Mouse (Mus musculus): ENCODE results near the gene Edaradd. TPM values are rescaled to one million over a fixed set of nuclear protein-coding genes. Genes with fewer than 3 reads are reported as not detected.

The Edaradd gene
- under 1 TPM in 1 of 2 experiments, not detected in 1; 0.04 TPM for total RNA-seq (2021)
- long read RNA-seq, experiment 1 = 0 reads
- long read RNA-seq, experiment 2 = 0 reads

DNA sequence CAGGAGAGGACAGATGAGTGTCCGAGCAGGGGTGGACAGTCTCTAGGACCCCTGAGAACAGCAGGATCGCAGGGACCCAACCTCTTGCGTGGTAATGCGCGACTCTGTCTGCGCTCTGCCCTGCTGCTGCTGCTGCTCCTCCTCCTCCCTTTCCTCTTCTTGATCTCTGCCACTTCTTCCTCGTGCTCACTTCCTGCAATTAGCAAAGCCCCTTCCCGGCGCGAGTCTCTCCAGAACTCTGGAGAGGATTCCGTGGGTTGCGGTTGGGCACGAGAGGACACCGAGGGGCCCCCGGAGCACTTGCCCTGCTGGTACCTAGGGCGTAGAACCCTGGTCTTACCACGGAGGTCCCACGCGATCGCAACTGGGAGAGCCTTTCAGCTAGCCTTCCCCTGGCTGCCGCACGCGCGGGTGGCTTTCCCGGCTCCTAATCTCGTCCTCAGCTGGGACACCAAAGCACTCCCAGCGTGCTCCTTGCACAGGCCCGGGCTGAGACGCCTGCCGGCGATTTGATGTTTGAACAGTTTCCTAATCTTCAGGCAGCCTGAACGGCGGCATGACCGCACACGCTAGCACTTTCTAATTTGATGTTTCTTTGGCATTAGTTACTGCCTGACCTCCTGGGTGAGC lies at the start of gene Edaradd:
Edaradd (minus strand) TSS at position 484 of the 630 bp plus-strand sequence.
- intact Hi-C loops (cut with DNase I; ENCODE audit: low total_unique reads) = no loop called here
- DNase-seq = peak; percentile 56

DNA sequence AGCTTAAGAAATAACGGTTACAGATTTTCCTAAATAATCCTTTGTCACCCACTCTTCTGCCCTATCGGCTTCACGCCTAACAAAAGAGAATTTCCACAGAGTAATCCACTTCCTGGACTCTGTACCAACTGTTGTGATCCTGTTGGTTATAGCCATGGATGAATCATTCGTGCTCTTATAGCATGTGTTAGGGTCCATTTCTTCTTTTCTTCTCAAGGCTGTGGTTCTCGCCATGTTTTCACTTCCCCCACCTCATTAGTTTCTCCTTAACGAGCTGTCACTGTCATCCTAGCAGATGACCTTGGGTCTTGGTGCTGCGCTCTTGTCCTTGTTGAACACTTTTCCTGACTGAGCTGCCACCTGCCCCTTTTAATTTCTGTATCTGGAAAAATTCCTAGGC lies 49.5 kb upstream of the Edaradd start:
- DNase-seq = no peak
- intact Hi-C loops (cut with DNase I; ENCODE audit: low total_unique reads) = no loop called here

DNA sequence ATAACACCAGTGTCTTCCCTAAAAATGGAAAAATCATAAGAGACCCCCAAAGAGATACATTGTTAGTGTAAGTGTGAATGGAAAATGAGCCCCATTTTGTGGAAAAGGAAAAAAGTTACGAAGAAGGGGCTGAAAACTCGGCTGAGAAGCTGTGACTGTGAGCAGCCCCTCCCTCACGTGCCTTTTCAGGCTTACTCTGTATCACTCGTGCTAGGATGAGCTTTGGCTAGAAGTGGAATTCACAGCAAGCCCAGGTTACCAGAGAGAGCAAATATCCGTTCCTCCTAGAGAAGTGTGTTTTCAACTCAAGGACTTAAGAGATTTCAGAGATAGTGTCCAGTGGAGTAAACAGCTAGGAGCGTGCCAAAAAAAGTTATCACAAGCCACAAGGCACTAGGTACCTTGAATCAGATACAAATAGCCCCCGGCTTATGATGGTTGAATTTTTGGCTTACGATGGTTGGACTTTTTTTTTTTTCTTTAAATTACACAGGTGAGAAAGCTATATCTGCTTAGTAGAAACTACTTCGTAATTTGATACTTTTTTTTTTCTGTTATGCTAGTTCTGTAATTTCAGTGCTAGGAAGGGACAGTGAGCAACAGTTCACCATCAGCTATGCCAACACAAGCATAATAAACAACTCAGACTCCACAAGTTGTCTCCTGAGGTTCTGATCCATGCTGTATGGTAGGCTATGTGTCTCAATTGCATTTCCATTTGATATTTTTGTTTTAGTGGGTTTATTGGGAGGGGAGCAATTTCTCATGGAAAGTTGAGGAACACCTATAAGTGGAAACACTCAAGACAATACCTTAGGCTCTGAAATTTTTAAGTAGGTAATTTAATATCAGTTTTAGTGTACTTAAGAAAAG lies 48.6 kb upstream of the Edaradd start:
- intact Hi-C loops (cut with DNase I; ENCODE audit: low total_unique reads) = no loop called here
- no peak for DNase-seq

DNA sequence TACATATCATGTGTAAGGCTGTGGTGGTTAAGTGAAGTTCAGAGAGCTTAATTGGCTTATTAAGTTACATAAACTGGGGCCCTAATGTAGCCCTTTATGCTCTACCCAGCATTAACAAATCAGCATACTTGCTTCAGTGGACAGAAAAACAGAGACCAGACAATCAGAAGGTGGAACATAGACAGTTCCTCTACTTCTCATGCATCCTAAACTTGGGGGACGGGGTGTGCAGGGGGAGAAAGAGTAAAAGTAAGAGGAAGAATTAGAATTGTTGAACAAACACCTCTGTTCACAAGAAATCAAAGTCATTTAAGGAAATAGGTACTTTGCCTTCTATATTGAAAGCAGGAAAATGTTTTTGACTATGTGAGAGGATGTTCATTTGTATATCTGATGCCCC lies 47.7 kb upstream of the Edaradd start:
- intact Hi-C loops (cut with DNase I; ENCODE audit: low total_unique reads) = no loop called here
- DNase-seq = no peak

DNA sequence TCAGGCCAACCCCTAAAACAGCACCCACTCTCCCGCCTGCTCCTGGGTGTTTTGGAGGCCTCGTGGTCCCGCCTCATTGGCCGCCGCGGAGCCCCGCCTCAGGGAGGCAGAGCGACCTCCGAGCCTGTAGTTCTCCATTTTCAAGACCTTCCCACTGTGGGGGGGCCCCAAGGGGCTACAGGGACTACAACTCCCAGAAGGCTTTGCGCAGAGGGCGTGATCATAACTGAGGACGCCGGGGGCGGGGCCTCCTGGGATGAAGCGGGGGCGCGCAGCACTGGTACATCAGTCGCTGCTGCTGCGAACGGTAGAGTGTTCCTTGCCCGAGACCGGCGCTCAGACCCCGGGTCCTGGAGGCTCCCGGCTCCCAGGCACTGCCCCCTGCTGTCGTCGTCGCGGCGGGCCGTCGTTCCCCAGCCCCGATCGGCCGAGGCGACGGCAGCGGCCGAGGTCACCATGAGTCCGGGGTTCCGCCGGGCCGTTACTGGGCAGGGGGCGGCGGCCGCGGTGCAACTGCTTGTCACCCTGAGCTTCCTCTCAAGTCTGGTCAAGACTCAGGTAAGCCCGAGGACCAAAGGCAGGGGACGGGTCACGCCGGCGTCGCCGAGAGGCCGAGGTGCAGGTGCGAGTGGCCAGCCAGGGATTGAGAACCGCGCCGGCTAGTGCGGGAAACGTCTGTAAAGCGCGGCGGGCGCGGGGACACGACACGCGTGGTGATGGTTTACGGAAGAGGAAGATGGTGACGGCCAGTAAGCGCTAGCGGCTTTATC lies 45.6 kb upstream of the Edaradd start, which contains the start of gene Ero1lb:
Ero1lb (plus strand) TSS at position 254 of the 770 bp plus-strand sequence.
- DNase-seq = peak; percentile 96
- intact Hi-C loops (cut with DNase I; ENCODE audit: low total_unique reads) = no loop called here

DNA sequence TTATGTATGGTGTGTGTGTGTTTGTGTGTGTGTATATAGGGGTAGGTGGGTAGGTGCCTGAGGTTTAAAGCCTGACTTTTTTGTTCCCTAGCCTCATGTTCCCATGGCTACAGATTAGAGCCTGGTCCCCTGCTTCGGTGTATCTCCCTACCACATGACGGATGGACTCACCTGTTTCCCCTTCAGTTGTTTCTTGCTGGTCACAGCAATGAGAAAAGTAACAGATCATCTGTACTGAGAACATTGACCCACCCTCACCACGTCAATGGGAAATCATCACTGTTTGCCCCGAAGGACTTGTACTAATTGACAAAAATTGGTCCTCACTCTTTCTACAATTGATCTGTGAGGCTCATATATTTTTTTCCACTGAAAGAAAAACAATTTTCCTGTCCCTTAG lies 42.0 kb upstream of the Edaradd start:
- DNase-seq = no peak
- intact Hi-C loops (cut with DNase I; ENCODE audit: low total_unique reads) = no loop called here

DNA sequence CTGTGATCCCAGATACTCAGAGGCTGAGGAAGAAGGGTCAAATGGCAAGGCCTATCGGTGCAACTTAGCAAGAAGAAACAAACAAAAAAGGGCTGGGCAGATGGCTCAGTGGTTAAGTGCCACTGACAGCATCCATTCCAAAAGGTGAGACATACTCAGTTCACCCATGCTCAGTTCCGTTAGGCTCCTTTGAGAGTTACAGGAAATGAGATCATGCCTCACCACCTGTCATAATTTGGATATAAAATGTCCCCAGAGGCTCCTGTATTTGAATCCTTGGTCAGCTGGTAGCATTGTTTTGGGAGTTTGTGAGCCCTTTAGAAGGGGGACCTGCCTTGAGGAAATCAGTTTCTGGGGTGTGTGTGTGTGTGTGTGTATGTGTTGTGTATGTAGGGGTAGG lies 41.5 kb upstream of the Edaradd start:
- intact Hi-C loops (cut with DNase I; ENCODE audit: low total_unique reads) = no loop called here
- DNase-seq = no peak

DNA sequence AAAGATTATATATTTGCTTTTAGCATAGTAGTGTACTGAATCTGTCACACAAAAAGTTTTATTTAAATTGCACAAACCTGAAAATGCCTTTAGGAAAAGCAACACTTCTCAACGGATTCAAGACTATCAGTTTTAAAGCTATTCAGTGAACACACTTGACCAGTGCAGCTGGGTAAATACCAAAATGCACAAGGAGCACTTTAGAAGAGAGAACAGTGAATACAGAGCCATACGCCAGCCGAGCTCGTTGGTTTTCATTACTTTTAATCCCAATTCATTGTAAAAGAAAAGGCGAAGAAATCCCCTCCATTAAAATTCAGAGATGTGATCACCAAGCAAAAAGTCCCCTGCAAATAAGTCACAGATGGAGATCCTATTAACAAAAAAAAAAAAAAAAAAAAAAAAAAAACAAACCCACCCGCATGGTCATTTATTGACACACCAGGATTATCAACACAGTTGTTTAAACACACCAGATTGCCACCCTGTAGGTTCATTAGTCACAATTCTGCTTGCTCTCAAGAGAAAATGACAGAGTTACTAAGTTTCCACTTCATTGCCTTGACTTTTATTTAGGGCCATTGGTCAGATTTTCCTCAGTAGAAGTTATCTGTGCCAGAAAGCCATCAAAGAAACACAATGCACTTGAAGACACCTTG lies 39.4 kb upstream of the Edaradd start:
- DNase-seq = no peak
- intact Hi-C loops (cut with DNase I; ENCODE audit: low total_unique reads) = no loop called here

DNA sequence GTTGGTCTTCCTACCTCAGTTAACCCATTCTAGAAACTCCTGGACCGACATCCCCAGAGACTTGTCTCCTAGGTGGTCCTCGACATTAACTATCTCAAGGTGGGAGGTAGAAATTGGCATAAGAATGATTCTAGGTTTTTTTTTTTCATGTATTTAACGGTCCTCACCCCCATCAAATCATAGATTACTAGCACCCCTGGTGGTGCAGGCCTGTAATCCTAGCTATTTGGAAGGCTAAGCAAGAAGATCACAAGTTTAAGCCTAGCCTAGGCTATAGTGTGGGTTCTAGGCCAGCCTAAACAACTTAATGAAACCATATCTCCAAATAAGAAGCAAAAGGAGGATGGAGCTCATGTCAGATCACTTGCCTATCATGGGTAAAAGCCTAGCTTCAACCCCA lies 38.8 kb upstream of the Edaradd start:
- intact Hi-C loops (cut with DNase I; ENCODE audit: low total_unique reads) = no loop called here
- DNase-seq = no peak

DNA sequence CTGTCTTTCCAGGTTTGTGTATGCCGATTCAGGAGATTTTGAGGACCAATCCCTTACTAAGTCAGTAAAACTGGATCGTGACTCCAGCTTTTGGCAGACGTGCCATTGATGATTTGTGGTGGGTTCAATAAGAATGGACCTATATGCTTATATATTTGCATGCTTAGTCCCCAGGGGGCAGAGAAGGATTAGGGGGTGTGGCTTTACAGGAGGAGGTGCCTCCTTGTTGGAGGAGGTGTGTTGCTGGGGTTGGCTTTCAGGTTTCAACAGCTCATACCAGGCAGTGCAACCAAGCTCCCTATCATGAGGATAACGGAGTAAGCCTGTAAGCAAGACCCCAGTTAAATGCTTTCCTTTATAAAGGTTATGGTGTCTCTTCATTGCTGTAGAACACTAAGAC lies 34.0 kb upstream of the Edaradd start:
- intact Hi-C loops (cut with DNase I; ENCODE audit: low total_unique reads) = no loop called here
- DNase-seq = no peak

DNA sequence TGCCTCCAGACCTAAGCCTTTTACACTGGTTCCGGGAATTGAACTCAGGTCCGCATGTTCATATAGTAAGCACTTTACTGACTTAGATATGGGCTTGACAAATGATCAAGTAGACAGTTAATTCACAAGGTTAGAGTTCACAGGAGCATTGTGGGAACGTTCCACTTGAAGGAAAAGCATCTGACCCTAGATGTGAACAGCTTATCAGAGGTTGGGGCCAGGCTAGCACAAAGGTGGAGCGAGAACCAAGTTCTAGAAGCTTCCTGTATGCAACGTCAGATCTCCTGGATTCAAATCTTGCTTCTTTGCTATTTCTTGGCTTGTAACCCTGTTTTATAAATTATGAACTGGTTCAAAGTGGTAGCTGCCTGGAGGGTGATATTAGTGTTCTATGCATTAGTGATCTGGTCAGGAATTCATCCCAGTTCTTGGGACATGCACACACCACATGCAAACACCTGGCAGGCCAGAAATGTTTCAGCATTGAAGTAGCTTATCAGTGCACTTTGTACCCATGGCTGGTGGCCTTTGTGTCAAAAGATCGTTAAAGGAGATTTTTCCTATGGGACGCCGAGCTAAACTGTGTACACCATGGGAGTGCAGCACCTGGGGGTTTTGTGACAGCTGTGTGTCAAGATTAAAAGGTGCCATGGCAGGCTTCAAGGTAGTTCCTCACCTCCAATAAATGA lies 23.8 kb upstream of the Edaradd start:
- DNase-seq = no peak
- intact Hi-C loops (cut with DNase I; ENCODE audit: low total_unique reads) = no loop called here

DNA sequence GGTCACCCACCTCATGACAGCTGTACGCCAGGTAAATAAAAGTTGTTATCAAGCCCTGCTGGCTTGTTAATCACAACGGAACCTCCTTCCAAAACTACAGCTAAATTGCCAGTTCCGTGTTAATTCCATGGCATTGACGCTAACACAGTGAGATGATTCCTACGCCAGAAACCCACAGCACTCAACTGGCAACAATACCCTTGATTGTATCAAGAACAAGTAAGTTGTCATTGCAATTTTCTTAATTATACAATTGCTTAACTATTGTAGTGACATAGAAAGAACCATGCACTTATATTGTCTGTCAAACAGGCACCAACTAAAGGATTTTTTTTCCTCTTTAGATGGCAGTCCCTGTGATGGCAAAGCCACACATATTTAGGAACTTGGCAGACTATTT lies 23.0 kb upstream of the Edaradd start:
- intact Hi-C loops (cut with DNase I; ENCODE audit: low total_unique reads) = no loop called here
- no peak for DNase-seq

DNA sequence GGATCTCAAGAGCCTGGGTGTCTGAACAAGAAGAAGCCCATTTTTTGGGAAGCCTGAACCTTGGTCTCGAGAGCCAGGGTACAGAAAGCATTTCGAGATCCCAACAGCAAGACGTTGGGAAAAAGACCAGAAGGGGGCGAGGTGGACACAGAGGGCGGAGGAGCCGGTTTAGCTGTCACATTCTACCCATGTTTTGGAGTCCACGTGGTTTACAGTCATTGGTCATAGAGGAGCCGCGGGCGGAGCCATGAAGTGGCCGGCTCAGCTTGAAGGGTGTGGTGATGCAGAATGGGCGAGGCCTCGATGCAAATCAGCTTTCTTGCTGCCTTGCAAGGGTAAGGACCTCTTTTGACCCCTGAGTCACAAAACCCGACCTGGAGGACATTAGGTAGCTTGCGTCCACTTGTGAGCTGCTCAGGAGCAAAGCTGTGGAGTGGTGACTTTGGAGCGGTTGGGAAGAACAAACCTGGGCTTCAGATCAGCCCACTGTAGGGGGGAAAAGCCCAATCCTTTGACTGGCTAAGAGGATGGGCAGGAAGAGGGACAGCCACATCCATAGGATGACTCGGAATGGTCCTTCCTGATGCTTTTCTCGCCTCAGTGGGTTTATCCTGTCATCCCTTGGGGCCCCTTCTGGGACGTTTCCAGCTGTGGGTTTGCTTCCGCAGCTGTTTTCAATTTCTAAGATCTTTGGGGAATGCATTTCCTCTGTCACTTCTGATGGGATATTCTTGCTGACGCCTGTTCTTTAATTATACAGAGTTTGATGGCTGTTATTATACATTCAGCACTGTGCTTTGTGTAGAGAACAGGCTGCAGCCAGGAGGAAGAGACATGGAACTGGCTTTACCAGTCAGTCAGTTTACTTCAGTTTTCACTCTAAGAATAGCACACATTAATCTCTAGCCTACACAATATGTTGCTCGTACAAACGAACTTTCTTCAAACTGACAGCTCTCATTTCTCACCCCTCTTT lies 22.1 kb upstream of the Edaradd start:
- intact Hi-C loops (cut with DNase I; ENCODE audit: low total_unique reads) = no loop called here
- DNase-seq = peak; percentile 43

DNA sequence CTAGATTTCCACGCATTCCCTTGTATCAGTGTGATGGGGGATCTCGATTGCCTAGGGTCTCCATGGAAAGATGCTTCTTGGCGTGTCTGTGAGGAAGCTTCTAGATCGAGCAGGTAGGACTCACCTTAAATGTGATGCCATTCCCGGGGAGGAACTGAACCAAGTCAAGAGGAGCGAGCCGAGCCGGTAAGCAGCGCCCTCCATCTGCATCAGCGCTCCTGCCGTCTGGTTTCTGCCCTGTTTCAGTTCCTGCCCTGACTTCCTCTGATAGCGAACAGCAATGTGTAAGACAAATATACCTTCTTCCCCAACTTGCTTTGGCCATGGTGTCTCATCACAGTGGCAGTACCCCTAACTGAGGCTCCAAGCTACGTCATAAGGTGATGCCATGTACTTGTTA lies 19.9 kb upstream of the Edaradd start:
- no peak for DNase-seq
- intact Hi-C loops (cut with DNase I; ENCODE audit: low total_unique reads) = no loop called here

DNA sequence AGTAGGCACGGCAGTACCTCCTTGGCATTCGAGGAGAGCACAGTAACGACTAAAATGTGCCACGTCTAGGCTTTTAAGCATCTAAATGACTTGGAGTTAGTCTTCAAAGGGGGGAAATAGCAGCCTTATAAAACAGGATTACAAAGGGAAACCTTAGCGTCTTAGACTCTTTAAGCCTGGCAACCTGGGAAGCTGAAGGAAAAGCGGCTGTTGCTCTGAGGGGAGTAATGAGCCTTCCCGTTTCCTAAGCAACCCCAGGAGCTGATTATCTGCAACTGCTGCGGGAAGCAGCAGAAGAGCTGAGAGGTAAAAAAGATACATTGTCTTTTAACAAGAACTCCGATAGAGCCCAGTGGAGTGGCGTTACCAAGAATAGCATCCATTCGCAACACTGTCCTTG lies 19.5 kb upstream of the Edaradd start:
- intact Hi-C loops (cut with DNase I; ENCODE audit: low total_unique reads) = no loop called here
- no peak for DNase-seq

DNA sequence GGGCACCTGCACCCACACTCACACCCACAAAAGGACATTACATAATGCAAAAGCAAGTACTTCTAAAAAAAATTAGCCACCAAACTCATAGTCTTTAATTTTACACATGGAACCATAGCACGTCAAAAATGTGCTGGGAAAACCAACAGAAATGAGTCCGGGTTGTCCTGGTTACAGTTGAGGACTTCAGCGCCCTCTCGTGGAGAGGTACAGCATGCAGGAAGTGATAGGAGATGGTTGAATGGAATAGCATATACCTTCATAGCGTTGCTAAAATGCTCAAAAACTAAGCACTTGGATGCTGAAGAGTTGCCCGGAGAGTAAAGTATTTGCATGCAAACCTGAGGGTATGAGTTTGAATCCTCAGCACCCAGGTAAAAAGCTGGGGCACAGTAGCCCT lies 17.7 kb upstream of the Edaradd start:
- DNase-seq = no peak

DNA sequence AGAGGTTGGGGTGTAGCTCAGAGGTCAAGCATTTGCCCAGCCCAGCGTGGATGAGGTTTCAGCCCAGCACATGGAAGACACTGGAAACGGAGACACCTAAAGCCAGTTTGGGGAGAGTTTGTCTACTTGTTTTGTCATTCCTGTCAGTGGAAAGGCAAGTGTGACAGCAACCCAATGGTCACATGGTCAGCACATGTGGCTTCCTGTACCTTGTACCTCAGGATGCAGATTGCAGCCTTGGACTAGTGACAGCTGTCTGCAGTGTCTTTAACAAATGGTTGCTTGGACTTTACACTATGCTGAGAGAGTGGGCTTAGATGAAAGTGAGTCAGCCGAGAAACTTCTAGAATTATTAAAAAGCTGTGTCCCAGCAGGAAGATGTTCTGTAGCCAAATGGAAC lies 14.4 kb upstream of the Edaradd start:
- intact Hi-C loops (cut with DNase I; ENCODE audit: low total_unique reads) = no loop called here
- no peak for DNase-seq

More for the DNA sequence above, 17.7 kb upstream of the Edaradd start:
- intact Hi-C loops (cut with DNase I; ENCODE audit: low total_unique reads) = no loop called here

DNA sequence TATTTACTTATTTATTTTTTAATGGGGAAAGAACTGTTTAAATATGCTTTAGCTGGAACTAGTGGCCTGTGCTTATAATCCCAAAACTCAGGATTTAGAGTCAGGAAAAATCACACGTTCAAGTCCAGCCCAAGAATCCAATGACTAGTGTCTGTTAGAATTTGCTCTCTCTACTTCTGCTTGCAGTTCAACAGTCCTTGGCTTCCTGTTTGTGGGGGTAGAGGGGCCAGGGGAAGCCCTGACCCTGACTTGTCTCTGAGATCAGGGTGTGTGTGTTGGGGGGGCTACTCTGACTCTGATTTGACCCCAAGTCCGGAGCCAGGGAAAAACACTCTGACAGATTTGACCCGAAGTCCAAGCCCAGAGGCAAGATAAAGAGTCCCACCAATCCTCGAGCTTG lies 5.4 kb upstream of the Edaradd start:
- intact Hi-C loops (cut with DNase I; ENCODE audit: low total_unique reads) = no loop called here
- no peak for DNase-seq

Measured in gastrocnemius, postnatal 14 days (tissue).